Mouse (Mus musculus): ENCODE measurements at regions not wholly inside any gene's neighbourhood (a gene's known extent, or its start where the extent isn't known, plus 50 kb on each side); places are given as distances from the start of the nearest gene placed in this dataset.

DNA sequence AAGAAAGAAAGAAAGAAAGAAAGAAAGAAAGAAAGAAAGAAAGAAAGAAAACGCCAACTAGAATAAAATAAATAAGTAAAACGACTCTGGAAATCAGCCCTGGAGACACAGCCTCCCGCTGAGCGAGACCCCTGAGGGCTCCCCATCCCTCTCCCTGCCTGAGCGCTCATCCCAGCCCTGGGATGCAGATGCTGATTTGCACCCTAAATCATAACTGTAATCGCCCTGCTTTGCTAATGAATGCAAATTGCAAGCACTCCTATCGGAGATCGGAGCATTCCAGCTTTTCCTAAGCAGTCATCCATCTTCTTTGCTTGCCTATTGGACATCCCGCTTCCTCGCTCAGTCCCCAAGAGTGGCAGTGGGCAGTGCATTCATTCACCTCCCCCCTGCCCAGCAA lies 218.7 kb upstream of the Zdhhc25 start:
- TF ChIP-seq EP300 (IDR thresholded peaks at IDR 0.05; ENCODE audit: insufficient read depth, low read depth, low read length) (no peak), POLR2A (IDR thresholded peaks at IDR 0.05; ENCODE audit: insufficient read depth, low read depth, low read length) (no peak), CTCF (IDR thresholded peaks at IDR 0.05) (no peak)

All from heart, adult 2 months (tissue).